Mouse (Mus musculus): ENCODE data around the gene Paox.

Gene Paox

GRCm38 (mm10) chr7:140169386-140169785, 53.8 kb downstream of the Paox start:
- DNase-seq (ENCODE audit: low spot score in 2 of 2) = no peak

GRCm38 (mm10) chr7:140170863-140171262, 55.3 kb downstream of the Paox start:
- no peak for DNase-seq (ENCODE audit: low spot score in 2 of 2)

GRCm38 (mm10) chr7:140172936-140173335, 57.3 kb downstream of the Paox start, which contains the start of gene Olfr523:
Olfr523 (plus strand) TSS chr7:140173217.
- DNase-seq (ENCODE audit: low spot score in 2 of 2) = no peak

DNA sequence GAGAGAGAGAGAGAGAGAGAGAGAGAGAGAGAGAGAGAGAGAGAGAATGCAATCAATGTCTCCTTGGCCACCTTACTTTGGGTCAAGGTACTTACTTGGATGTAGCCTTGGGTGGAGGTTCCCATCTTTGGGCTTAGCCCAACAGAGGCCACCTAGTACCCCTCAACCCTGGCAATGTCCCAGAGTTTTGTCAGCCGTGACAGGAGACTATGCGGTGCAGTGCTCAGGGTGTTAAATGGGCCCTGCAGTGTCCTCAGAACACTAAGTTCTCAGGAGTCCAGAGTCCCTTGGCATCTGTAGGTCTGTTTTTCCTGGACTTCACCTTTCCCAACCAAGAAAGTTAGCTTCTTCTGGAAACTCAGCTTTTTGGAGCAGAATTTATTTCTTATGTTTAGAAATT, 63.6 kb downstream of the Paox start:
- DNase-seq (ENCODE audit: low spot score in 2 of 2) = no peak

DNA sequence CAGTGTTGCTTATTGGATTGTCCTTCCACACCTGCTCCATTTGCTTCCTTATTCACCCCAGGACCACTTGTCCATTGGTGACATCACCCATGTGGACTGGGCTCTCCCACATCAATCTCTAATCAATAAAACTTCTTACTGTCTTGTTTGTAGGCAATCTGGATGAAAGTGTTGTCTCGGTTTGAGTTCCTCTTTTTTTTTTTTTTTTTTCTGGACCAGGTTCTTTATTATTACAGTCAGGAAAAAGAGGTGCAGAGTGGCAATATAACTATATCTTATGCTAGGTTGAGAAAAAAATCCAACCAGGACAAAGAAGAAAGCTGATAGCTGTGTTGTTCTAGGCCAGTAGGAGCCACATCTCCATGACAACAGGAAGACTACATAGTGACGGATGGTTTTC, 65.1 kb downstream of the Paox start:
- no peak for DNase-seq (ENCODE audit: low spot score in 2 of 2)

- DNase-seq (ENCODE audit: low spot score in 2 of 2) = no peak
Measured at GRCm38 (mm10) chr7:140184206-140184605, 68.6 kb downstream of the Paox start.
